Mouse (Mus musculus): ENCODE measurements at regions not wholly inside any gene's neighbourhood (a gene's known extent, or its start where the extent isn't known, plus 50 kb on each side); places are given as distances from the start of the nearest gene placed in this dataset.

DNA sequence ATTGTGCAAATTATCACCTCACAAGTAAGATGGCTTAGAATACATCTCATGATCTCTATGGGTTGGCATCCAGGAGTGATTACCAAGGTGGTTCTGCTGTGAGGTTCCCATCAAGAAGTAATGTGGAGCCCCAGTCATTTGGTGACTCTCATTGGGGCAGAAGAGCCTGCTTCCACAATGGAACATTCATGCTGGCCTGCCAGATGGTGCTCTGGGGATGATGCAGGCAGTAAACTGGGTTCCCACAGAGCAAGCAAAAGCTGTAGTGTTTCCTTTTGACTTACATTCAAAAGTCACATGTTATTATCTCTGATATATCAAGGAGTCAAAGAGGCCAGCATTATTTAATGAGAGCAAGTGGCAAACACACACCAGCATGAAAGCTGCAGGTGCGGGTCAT, 360.4 kb downstream of the Pik3r1 start:
- WGBS: 94% methylated on average over 1 of the region's 1 CpGs
- ATAC-seq (ENCODE audit: insufficient read depth) (no peak), DNase-seq (no peak)
- H3K4me2 ChIP-seq: no peak overlapping the region
- no peak overlapping the region for H3K27ac ChIP-seq (ENCODE audit: low read depth)
- no peaks in the 10 kb centered on the region for H3K27me3 ChIP-seq (ENCODE audit: insufficient read depth, low read length)
- H3K36me3 ChIP-seq (ENCODE audit: insufficient read depth): no peaks in the 10 kb centered on the region
- no peak overlapping the region for H3K9ac ChIP-seq
- TF ChIP-seq CTCF (IDR thresholded peaks at IDR 0.05; ENCODE audit: low read depth): no peak
- H3K4me3 ChIP-seq (ENCODE audit: low read depth, low read length): no peak overlapping the region
- no peaks in the 10 kb centered on the region for H3K9me3 ChIP-seq (ENCODE audit: low read depth, low read length)
- H3K4me1 ChIP-seq (ENCODE audit: insufficient read depth): no peaks in the 10 kb centered on the region

DNA sequence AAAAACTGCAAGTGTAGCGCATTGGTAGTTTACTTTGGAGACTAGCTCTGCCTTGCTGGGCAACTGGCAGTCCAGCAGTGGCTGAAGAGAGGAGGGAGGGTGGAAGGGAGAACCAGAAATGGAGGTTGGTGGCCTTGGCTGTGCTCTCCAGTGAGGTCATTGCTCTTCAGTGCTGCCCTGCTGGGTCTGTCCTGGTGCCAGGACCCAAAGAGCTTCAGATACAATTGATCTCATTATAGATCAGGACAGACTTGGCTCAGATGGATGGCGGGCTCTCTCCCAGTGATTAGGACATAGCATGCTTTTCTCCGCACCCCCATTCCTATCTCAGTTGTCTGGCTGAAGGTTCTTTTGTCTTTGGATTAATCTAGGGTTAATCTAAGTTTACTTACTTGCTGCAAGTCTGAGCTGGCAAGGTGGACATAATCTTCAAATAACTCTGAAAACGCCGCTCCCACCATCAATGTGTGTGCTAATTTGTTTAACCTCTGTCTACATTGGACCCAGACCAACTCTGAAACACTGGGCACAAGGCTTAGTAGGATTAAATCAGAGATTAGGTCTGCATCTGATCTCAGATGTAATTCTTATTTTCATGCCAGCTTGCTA, 394.3 kb downstream of the Pik3r1 start:
- no peak for DNase-seq
- H3K36me3 ChIP-seq (ENCODE audit: insufficient read depth): no peaks in the 10 kb centered on the region
- no peak overlapping the region for H3K9ac ChIP-seq
- no peak overlapping the region for H3K4me3 ChIP-seq (ENCODE audit: low read depth, low read length)
- WGBS: 79% methylated on average over 5 of the region's 5 CpGs
- H3K4me2 ChIP-seq: no peak overlapping the region
- no peak for ATAC-seq (ENCODE audit: insufficient read depth)
- no peaks in the 10 kb centered on the region for H3K27me3 ChIP-seq (ENCODE audit: insufficient read depth, low read length)
- H3K4me1 ChIP-seq (ENCODE audit: insufficient read depth): no peaks in the 10 kb centered on the region
- H3K27ac ChIP-seq (ENCODE audit: low read depth): no peak overlapping the region
- no peak for TF ChIP-seq CTCF (IDR thresholded peaks at IDR 0.05; ENCODE audit: low read depth)
- H3K9me3 ChIP-seq (ENCODE audit: low read depth, low read length): no peaks in the 10 kb centered on the region

DNA sequence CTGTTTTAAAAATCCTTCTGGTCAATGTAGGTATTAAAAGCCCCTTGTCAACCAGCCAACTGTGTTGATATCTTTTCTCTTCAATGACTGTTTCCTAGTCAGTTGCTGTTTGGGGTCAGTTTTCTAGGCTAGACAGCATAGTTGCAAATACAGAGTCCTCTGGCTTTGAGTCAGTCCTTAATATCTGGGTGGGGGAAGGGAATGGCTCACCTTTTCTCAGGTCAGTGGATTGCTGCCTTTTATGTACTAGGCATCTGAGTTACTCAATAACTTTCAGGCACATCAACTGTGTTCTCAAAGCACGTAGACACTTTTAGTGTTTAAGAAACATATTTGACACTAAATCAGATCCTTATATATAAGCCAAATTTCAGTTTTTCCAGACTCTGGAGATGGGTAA, 396.1 kb downstream of the Pik3r1 start:
- Histone ChIP-seq H3K4me1 (ENCODE audit: insufficient read depth) (no peaks in the 10 kb centered on the region), H3K4me3 (ENCODE audit: low read depth, low read length) (no peak overlapping the region), H3K9me3 (ENCODE audit: low read depth, low read length) (no peaks in the 10 kb centered on the region), H3K27ac (ENCODE audit: low read depth) (no peak overlapping the region), H3K4me2 (no peak overlapping the region), H3K36me3 (ENCODE audit: insufficient read depth) (no peaks in the 10 kb centered on the region), H3K9ac (no peak overlapping the region), H3K27me3 (ENCODE audit: insufficient read depth, low read length) (no peaks in the 10 kb centered on the region)
- 61% methylated on average over 1 of the region's 1 CpGs for WGBS
- DNase-seq (no peak), ATAC-seq (ENCODE audit: insufficient read depth) (no peak)
- no peak for TF ChIP-seq CTCF (IDR thresholded peaks at IDR 0.05; ENCODE audit: low read depth)

GRCm38 (mm10) chr13:101368170-101368569, 399.8 kb downstream of the Pik3r1 start:
- Histone ChIP-seq H3K9me3 (ENCODE audit: low read depth, low read length) (no peaks in the 10 kb centered on the region), H3K27me3 (ENCODE audit: insufficient read depth, low read length) (no peaks in the 10 kb centered on the region), H3K4me3 (ENCODE audit: low read depth, low read length) (no peak overlapping the region), H3K27ac (ENCODE audit: low read depth) (no peak overlapping the region), H3K4me2 (no peak overlapping the region), H3K36me3 (ENCODE audit: insufficient read depth) (no peaks in the 10 kb centered on the region), H3K9ac (no peak overlapping the region), H3K4me1 (ENCODE audit: insufficient read depth) (no peaks in the 10 kb centered on the region)
- DNase-seq: no peak
- WGBS: 70% methylated on average over 5 of the region's 5 CpGs
- no peak for TF ChIP-seq CTCF (IDR thresholded peaks at IDR 0.05; ENCODE audit: low read depth)
- no peak for ATAC-seq (ENCODE audit: insufficient read depth)

DNA sequence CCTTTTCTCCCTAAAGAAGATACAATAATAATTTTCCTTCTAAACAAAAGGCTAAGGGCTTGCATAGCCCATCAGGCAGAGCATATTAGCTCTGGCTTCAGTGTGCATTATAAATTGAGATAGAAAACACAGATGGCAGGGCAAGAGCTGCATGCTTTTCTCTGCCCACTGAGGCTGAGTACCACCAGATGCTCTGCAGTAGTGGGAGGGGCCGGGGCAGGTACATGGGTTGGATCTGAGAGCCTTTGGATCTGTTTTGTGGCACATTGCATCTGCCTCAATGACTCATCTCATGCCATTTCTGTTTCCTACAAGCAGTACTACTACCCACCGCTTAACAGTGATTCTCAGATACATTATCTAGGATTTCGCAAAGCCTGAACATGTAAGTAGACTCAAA, 412.7 kb downstream of the Pik3r1 start:
- ATAC-seq (ENCODE audit: insufficient read depth) (no peak), DNase-seq (no peak)
- no peak overlapping the region for H3K27ac ChIP-seq (ENCODE audit: low read depth)
- 86% methylated on average over 3 of the region's 3 CpGs for WGBS
- H3K9me3 ChIP-seq (ENCODE audit: low read depth, low read length): no peaks in the 10 kb centered on the region
- no peaks in the 10 kb centered on the region for H3K27me3 ChIP-seq (ENCODE audit: insufficient read depth, low read length)
- H3K4me1 ChIP-seq (ENCODE audit: insufficient read depth): no peaks in the 10 kb centered on the region
- no peak overlapping the region for H3K9ac ChIP-seq
- TF ChIP-seq CTCF (IDR thresholded peaks at IDR 0.05; ENCODE audit: low read depth): no peak
- no peaks in the 10 kb centered on the region for H3K36me3 ChIP-seq (ENCODE audit: insufficient read depth)
- no peak overlapping the region for H3K4me2 ChIP-seq
- no peak overlapping the region for H3K4me3 ChIP-seq (ENCODE audit: low read depth, low read length)

DNA sequence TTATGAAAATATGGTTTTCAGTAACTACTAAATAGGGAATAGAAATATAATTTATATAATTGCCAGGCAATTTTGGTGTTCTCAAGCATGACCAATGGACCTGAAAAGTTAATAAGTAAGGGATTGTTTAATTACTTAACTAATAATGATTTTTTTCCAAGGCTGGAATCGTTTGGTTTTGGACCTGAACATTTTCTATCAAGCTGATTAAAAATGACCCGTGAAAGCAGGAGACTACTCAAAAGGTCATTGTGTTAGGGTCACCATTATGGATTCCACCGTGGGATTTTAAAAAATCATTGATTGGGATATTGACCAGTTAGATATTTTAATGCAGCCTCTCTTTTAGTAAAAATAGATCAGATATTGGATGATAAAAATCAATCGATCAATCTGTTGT, 416.9 kb downstream of the Pik3r1 start:
- Histone ChIP-seq H3K9me3 (ENCODE audit: low read depth, low read length) (no peaks in the 10 kb centered on the region), H3K27me3 (ENCODE audit: insufficient read depth, low read length) (no peaks in the 10 kb centered on the region), H3K36me3 (ENCODE audit: insufficient read depth) (no peaks in the 10 kb centered on the region), H3K4me3 (ENCODE audit: low read depth, low read length) (no peak overlapping the region), H3K4me1 (ENCODE audit: insufficient read depth) (no peaks in the 10 kb centered on the region), H3K27ac (ENCODE audit: low read depth) (no peak overlapping the region), H3K9ac (no peak overlapping the region), H3K4me2 (no peak overlapping the region)
- ATAC-seq (ENCODE audit: insufficient read depth) (no peak), DNase-seq (no peak)
- 77% methylated on average over 4 of the region's 4 CpGs for WGBS
- TF ChIP-seq CTCF (IDR thresholded peaks at IDR 0.05; ENCODE audit: low read depth): no peak

DNA sequence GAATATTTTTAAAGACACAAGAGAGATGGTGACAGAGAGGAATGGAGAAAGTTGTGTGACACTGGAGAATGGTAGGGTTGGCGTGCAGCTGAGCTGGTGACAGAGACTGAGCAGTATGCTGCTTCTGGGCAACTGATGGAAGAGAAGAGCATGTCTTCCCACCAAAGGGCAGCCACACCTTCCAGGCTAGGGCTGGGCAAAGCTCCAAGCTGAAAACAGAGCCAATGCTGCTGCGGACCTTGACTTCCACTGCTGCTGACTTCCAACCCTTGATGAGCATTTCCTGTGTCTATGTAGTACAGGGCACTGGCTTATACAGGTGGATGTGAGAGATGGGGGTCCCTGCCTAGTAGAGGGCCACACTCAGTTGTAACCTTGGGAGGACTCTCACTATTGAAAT, 418.7 kb downstream of the Pik3r1 start:
- DNase-seq (no peak), ATAC-seq (ENCODE audit: insufficient read depth) (no peak)
- H3K4me1 ChIP-seq (ENCODE audit: insufficient read depth): no peaks in the 10 kb centered on the region
- no peak overlapping the region for H3K4me2 ChIP-seq
- WGBS: 76% methylated on average over 2 of the region's 2 CpGs
- H3K9me3 ChIP-seq (ENCODE audit: low read depth, low read length): no peaks in the 10 kb centered on the region
- H3K4me3 ChIP-seq (ENCODE audit: low read depth, low read length): no peak overlapping the region
- no peak for TF ChIP-seq CTCF (IDR thresholded peaks at IDR 0.05; ENCODE audit: low read depth)
- H3K27ac ChIP-seq (ENCODE audit: low read depth): no peak overlapping the region
- H3K27me3 ChIP-seq (ENCODE audit: insufficient read depth, low read length): no peaks in the 10 kb centered on the region
- H3K9ac ChIP-seq: no peak overlapping the region
- H3K36me3 ChIP-seq (ENCODE audit: insufficient read depth): no peaks in the 10 kb centered on the region

All from lung, embryonic 14.5 days (tissue).